Mouse (Mus musculus): ENCODE results near the gene Agap3. TPM values are rescaled to one million over a fixed set of nuclear protein-coding genes. Genes with fewer than 3 reads are reported as not detected.

Gene Agap3
- polyA plus RNA-seq, 1 experiment from 2014 or later: 21.0 TPM

- Histone ChIP-seq H3K27me3 (ENCODE audit: insufficient read depth, low read length) (no peaks in the 10 kb centered on the region), H3K27ac (ENCODE audit: low read length) (peak overlapping the region; percentile 79), H3K9ac (replicated peaks; ENCODE audit: low read length) (peak overlapping the region; percentile 53), H3K4me2 (replicated peaks; ENCODE audit: low read depth, low read length) (peak overlapping the region; percentile 81), H3K36me3 (ENCODE audit: insufficient read depth, low read length) (peaks cover 38% of the 10 kb centered on the region), H3K4me1 (ENCODE audit: insufficient read depth, low read length) (peaks cover 45% of the 10 kb centered on the region), H3K4me3 (ENCODE audit: low read length) (peak overlapping the region; percentile 37), H3K9me3 (ENCODE audit: low read length) (no peaks in the 10 kb centered on the region)
- ATAC-seq (ENCODE audit: low FRiP score, low TSS enrichment): peak; percentile 43
- WGBS: 13% methylated on average over 15 of the region's 15 CpGs
Observed at GRCm38 (mm10) chr5:24427981-24428402, 24.0 kb upstream of the Agap3 start.

- no peaks in the 10 kb centered on the region for H3K9me3 ChIP-seq (ENCODE audit: low read length)
- H3K4me2 ChIP-seq (replicated peaks; ENCODE audit: low read depth, low read length): peak overlapping the region; percentile 81
- WGBS: 27% methylated on average over 9 of the region's 9 CpGs
- peak overlapping the region; percentile 53 for H3K9ac ChIP-seq (replicated peaks; ENCODE audit: low read length)
- peaks cover 45% of the 10 kb centered on the region for H3K4me1 ChIP-seq (ENCODE audit: insufficient read depth, low read length)
- ATAC-seq (ENCODE audit: low FRiP score, low TSS enrichment): no peak
- H3K4me3 ChIP-seq (ENCODE audit: low read length): peak overlapping the region; percentile 37
- H3K27me3 ChIP-seq (ENCODE audit: insufficient read depth, low read length): no peaks in the 10 kb centered on the region
- H3K36me3 ChIP-seq (ENCODE audit: insufficient read depth, low read length): peaks cover 43% of the 10 kb centered on the region
- H3K27ac ChIP-seq (ENCODE audit: low read length): peak overlapping the region; percentile 79
Observed at GRCm38 (mm10) chr5:24428596-24428995, 23.4 kb upstream of the Agap3 start.

GRCm38 (mm10) chr5:24433993-24434392 lies 18.0 kb upstream of the Agap3 start:
- no peak for ATAC-seq (ENCODE audit: low FRiP score, low TSS enrichment)
- no peak overlapping the region for H3K4me2 ChIP-seq (replicated peaks; ENCODE audit: low read depth, low read length)
- H3K4me1 ChIP-seq (ENCODE audit: insufficient read depth, low read length): peaks cover 3% of the 10 kb centered on the region
- WGBS: 94% methylated on average over 8 of the region's 8 CpGs
- H3K4me3 ChIP-seq (ENCODE audit: low read length): no peak overlapping the region
- no peaks in the 10 kb centered on the region for H3K9me3 ChIP-seq (ENCODE audit: low read length)
- H3K9ac ChIP-seq (replicated peaks; ENCODE audit: low read length): no peak overlapping the region
- no peak overlapping the region for H3K27ac ChIP-seq (ENCODE audit: low read length)
- H3K36me3 ChIP-seq (ENCODE audit: insufficient read depth, low read length): peaks cover 89% of the 10 kb centered on the region
- H3K27me3 ChIP-seq (ENCODE audit: insufficient read depth, low read length): no peaks in the 10 kb centered on the region

- Histone ChIP-seq H3K36me3 (ENCODE audit: insufficient read depth, low read length) (peaks cover 61% of the 10 kb centered on the region), H3K9me3 (ENCODE audit: low read length) (no peaks in the 10 kb centered on the region), H3K4me3 (ENCODE audit: low read length) (no peak overlapping the region), H3K27ac (ENCODE audit: low read length) (no peak overlapping the region), H3K9ac (replicated peaks; ENCODE audit: low read length) (no peak overlapping the region), H3K27me3 (ENCODE audit: insufficient read depth, low read length) (no peaks in the 10 kb centered on the region), H3K4me1 (ENCODE audit: insufficient read depth, low read length) (peaks cover 17% of the 10 kb centered on the region), H3K4me2 (replicated peaks; ENCODE audit: low read depth, low read length) (no peak overlapping the region)
- 90% methylated on average over 8 of the region's 8 CpGs for WGBS
- no peak for ATAC-seq (ENCODE audit: low FRiP score, low TSS enrichment)
Observed at GRCm38 (mm10) chr5:24441187-24441586, 10.8 kb upstream of the Agap3 start.

GRCm38 (mm10) chr5:24442029-24442428 lies 9.9 kb upstream of the Agap3 start:
- H3K4me3 ChIP-seq (ENCODE audit: low read length): no peak overlapping the region
- H3K4me2 ChIP-seq (replicated peaks; ENCODE audit: low read depth, low read length): no peak overlapping the region
- no peak overlapping the region for H3K9ac ChIP-seq (replicated peaks; ENCODE audit: low read length)
- H3K4me1 ChIP-seq (ENCODE audit: insufficient read depth, low read length): peaks cover 20% of the 10 kb centered on the region
- peaks cover 52% of the 10 kb centered on the region for H3K36me3 ChIP-seq (ENCODE audit: insufficient read depth, low read length)
- H3K27me3 ChIP-seq (ENCODE audit: insufficient read depth, low read length): no peaks in the 10 kb centered on the region
- no peak overlapping the region for H3K27ac ChIP-seq (ENCODE audit: low read length)
- ATAC-seq (ENCODE audit: low FRiP score, low TSS enrichment): no peak
- H3K9me3 ChIP-seq (ENCODE audit: low read length): no peaks in the 10 kb centered on the region
- 82% methylated on average over 9 of the region's 9 CpGs for WGBS

GRCm38 (mm10) chr5:24443204-24443603 lies 8.8 kb upstream of the Agap3 start:
- Histone ChIP-seq H3K4me1 (ENCODE audit: insufficient read depth, low read length) (peaks cover 25% of the 10 kb centered on the region), H3K9ac (replicated peaks; ENCODE audit: low read length) (no peak overlapping the region), H3K27me3 (ENCODE audit: insufficient read depth, low read length) (no peaks in the 10 kb centered on the region), H3K9me3 (ENCODE audit: low read length) (no peaks in the 10 kb centered on the region), H3K36me3 (ENCODE audit: insufficient read depth, low read length) (peaks cover 47% of the 10 kb centered on the region), H3K4me2 (replicated peaks; ENCODE audit: low read depth, low read length) (no peak overlapping the region), H3K4me3 (ENCODE audit: low read length) (no peak overlapping the region), H3K27ac (ENCODE audit: low read length) (no peak overlapping the region)
- ATAC-seq (ENCODE audit: low FRiP score, low TSS enrichment): no peak
- WGBS: 91% methylated on average over 7 of the region's 7 CpGs

- Histone ChIP-seq H3K27ac (ENCODE audit: low read length) (no peak overlapping the region), H3K4me1 (ENCODE audit: insufficient read depth, low read length) (peaks cover 25% of the 10 kb centered on the region), H3K9ac (replicated peaks; ENCODE audit: low read length) (peak overlapping the region; percentile 95), H3K4me2 (replicated peaks; ENCODE audit: low read depth, low read length) (peak overlapping the region; percentile 90), H3K36me3 (ENCODE audit: insufficient read depth, low read length) (peaks cover 41% of the 10 kb centered on the region), H3K27me3 (ENCODE audit: insufficient read depth, low read length) (no peaks in the 10 kb centered on the region), H3K9me3 (ENCODE audit: low read length) (no peaks in the 10 kb centered on the region), H3K4me3 (ENCODE audit: low read length) (peak overlapping the region; percentile 98)
- 85% methylated on average over 12 of the region's 12 CpGs for WGBS
- ATAC-seq (ENCODE audit: low FRiP score, low TSS enrichment): no peak
Observed at GRCm38 (mm10) chr5:24443927-24444326, 8.1 kb upstream of the Agap3 start.

- H3K4me1 ChIP-seq (ENCODE audit: insufficient read depth, low read length): peaks cover 25% of the 10 kb centered on the region
- WGBS: under 1% methylated on average over 55 of the region's 60 CpGs
- ATAC-seq (ENCODE audit: low FRiP score, low TSS enrichment): peak; percentile 85
- peak within 1 kb of the TSS; percentile 98 for H3K4me3 ChIP-seq (ENCODE audit: low read length)
- peaks cover 31% of the 10 kb centered on the region for H3K36me3 ChIP-seq (ENCODE audit: insufficient read depth, low read length)
- H3K9me3 ChIP-seq (ENCODE audit: low read length): no peaks in the 10 kb centered on the region
- no peaks in the 10 kb centered on the region for H3K27me3 ChIP-seq (ENCODE audit: insufficient read depth, low read length)
- H3K27ac ChIP-seq (ENCODE audit: low read length): peak within 1 kb of the TSS; percentile 94
- peak within 1 kb of the TSS; percentile 90 for H3K4me2 ChIP-seq (replicated peaks; ENCODE audit: low read depth, low read length)
- peak within 1 kb of the TSS; percentile 95 for H3K9ac ChIP-seq (replicated peaks; ENCODE audit: low read length)
Observed at GRCm38 (mm10) chr5:24444746-24445427, 7.1 kb upstream of the Agap3 start, which contains the start of gene Fastk. TSS of gene Fastk (minus strand) at chr5:24445287.

GRCm38 (mm10) chr5:24445428-24446080 lies 6.4 kb upstream of the Agap3 start:
- Histone ChIP-seq H3K9me3 (ENCODE audit: low read length) (no peaks in the 10 kb centered on the region), H3K4me3 (ENCODE audit: low read length) (peak overlapping the region; percentile 98), H3K36me3 (ENCODE audit: insufficient read depth, low read length) (peaks cover 25% of the 10 kb centered on the region), H3K4me2 (replicated peaks; ENCODE audit: low read depth, low read length) (peak overlapping the region; percentile 90), H3K9ac (replicated peaks; ENCODE audit: low read length) (peak overlapping the region; percentile 95), H3K27ac (ENCODE audit: low read length) (peak overlapping the region; percentile 94), H3K27me3 (ENCODE audit: insufficient read depth, low read length) (no peaks in the 10 kb centered on the region), H3K4me1 (ENCODE audit: insufficient read depth, low read length) (peaks cover 25% of the 10 kb centered on the region)
- WGBS: 56% methylated on average over 20 of the region's 20 CpGs
- ATAC-seq (ENCODE audit: low FRiP score, low TSS enrichment): no peak

- Histone ChIP-seq H3K36me3 (ENCODE audit: insufficient read depth, low read length) (peaks cover 14% of the 10 kb centered on the region), H3K4me3 (ENCODE audit: low read length) (no peak overlapping the region), H3K4me1 (ENCODE audit: insufficient read depth, low read length) (peaks cover 33% of the 10 kb centered on the region), H3K9me3 (ENCODE audit: low read length) (no peaks in the 10 kb centered on the region), H3K27ac (ENCODE audit: low read length) (no peak overlapping the region), H3K27me3 (ENCODE audit: insufficient read depth, low read length) (no peaks in the 10 kb centered on the region), H3K9ac (replicated peaks; ENCODE audit: low read length) (no peak overlapping the region), H3K4me2 (replicated peaks; ENCODE audit: low read depth, low read length) (no peak overlapping the region)
- ATAC-seq (ENCODE audit: low FRiP score, low TSS enrichment): no peak
- WGBS: 93% methylated on average over 7 of the region's 7 CpGs
Observed at GRCm38 (mm10) chr5:24446630-24447029, 5.3 kb upstream of the Agap3 start.

All from kidney, embryonic 16.5 days (tissue).